Mouse (Mus musculus) heart, embryonic 10.5 days (tissue): ENCODE measurements at regions not wholly inside any gene's neighbourhood (a gene's known extent, or its start where the extent isn't known, plus 50 kb on each side); places are given as distances from the start of the nearest gene placed in this dataset.

Experiments
- DNase-seq: peaks from one replicate; pipeline ENCODE4 v3.0.0-alpha.2; 2017; ENCODE audit warnings: low spot score
- H3K27ac ChIP-seq: fragments of 300-500 bp; sonication (generic); 2 replicates; pipeline ENCODE4 v1.5.1; 2016; ENCODE audit warnings: mild to moderate bottlenecking
- H3K27me3 ChIP-seq: fragments of 300-500 bp; sonication (generic); 2 replicates; pipeline ENCODE4 v1.6.1; 2016; ENCODE audit warnings: mild to moderate bottlenecking; ENCODE audit not compliant: poor library complexity, insufficient read depth, severe bottlenecking
- H3K36me3 ChIP-seq: fragments of 300-500 bp; sonication (generic); 2 replicates; pipeline ENCODE4 v1.6.1; 2016; ENCODE audit warnings: mild to moderate bottlenecking, moderate library complexity
- H3K4me1 ChIP-seq: fragments of 300-500 bp; sonication (generic); 2 replicates; pipeline ENCODE4 v1.6.1; 2016; ENCODE audit warnings: mild to moderate bottlenecking
- H3K4me3 ChIP-seq: fragments of 300-500 bp; sonication (generic); 2 replicates; pipeline ENCODE4 v1.5.1; 2016; ENCODE audit warnings: mild to moderate bottlenecking, moderate library complexity
- H3K9me3 ChIP-seq: fragments of 300-500 bp; sonication (generic); 2 replicates; pipeline ENCODE4 v1.6.1; 2016; ENCODE audit warnings: mild to moderate bottlenecking, moderate library complexity
- WGBS: fragments of 180-500 bp; shearing (Covaris S2); methylation state at CpG from one replicate; pipeline ENCODE4 v1.1.7; 2016; 5-methylcytosine and 5-hydroxymethylcytosine counted together

GRCm38 (mm10) chr16:29730010-29730409, 150.9 kb downstream of the Opa1 start:
- peaks cover 36% of the 10 kb centered on the region for H3K4me1 ChIP-seq
- DNase-seq: no peak

GRCm38 (mm10) chr16:29732889-29733288, 153.8 kb downstream of the Opa1 start:
- Histone ChIP-seq H3K4me3 (no peak overlapping the region), H3K4me1 (peaks cover 53% of the 10 kb centered on the region), H3K9me3 (no peaks in the 10 kb centered on the region), H3K27ac (no peak overlapping the region), H3K27me3 (peaks cover 66% of the 10 kb centered on the region), H3K36me3 (no peaks in the 10 kb centered on the region)
- WGBS: 30% methylated on average over 1 of the region's 1 CpGs
- DNase-seq: no peak

More at GRCm38 (mm10) chr16:29730010-29730409, 150.9 kb downstream of the Opa1 start:
- Histone ChIP-seq H3K9me3 (no peaks in the 10 kb centered on the region), H3K27ac (peak overlapping the region; percentile 26; the same call in 1 of the 2 replicates), H3K36me3 (no peaks in the 10 kb centered on the region), H3K27me3 (peaks cover 83% of the 10 kb centered on the region), H3K4me3 (no peak overlapping the region)
- WGBS: 3% methylated on average over 5 of the region's 5 CpGs

- peak overlapping the region; percentile 84; the same call in 1 of the 2 replicates for H3K27ac ChIP-seq
- no peaks in the 10 kb centered on the region for H3K9me3 ChIP-seq
- H3K36me3 ChIP-seq: no peaks in the 10 kb centered on the region
- no peak overlapping the region for H3K4me3 ChIP-seq
- H3K4me1 ChIP-seq: peaks cover 54% of the 10 kb centered on the region
- 67% methylated on average over 10 of the region's 10 CpGs for WGBS
- peaks cover 58% of the 10 kb centered on the region for H3K27me3 ChIP-seq
- no peak for DNase-seq
Observed at GRCm38 (mm10) chr16:29733847-29734246, 154.7 kb downstream of the Opa1 start.

- peaks cover 58% of the 10 kb centered on the region for H3K27me3 ChIP-seq
- 0 out of 2 replicates have a peak overlapping the region, but pooled peaks have one; percentile 8 for H3K4me3 ChIP-seq
- DNase-seq: no peak
- peak overlapping the region; percentile 84 for H3K27ac ChIP-seq
- 5% methylated on average over 1 of the region's 1 CpGs for WGBS
- H3K9me3 ChIP-seq: no peaks in the 10 kb centered on the region
- H3K4me1 ChIP-seq: peaks cover 49% of the 10 kb centered on the region
- H3K36me3 ChIP-seq: no peaks in the 10 kb centered on the region
Observed at GRCm38 (mm10) chr16:29734324-29734723, 155.2 kb downstream of the Opa1 start.

GRCm38 (mm10) chr16:29734738-29735250, 155.7 kb downstream of the Opa1 start:
- Histone ChIP-seq H3K27me3 (peaks cover 59% of the 10 kb centered on the region), H3K4me3 (peak overlapping the region; percentile 37)
- WGBS: 5% methylated on average over 12 of the region's 12 CpGs

GRCm38 (mm10) chr16:29735371-29736008, 156.4 kb downstream of the Opa1 start:
- no peak for DNase-seq
- Histone ChIP-seq H3K4me3 (0 out of 2 replicates have a peak overlapping the region, but pooled peaks have one; percentile 37), H3K4me1 (peaks cover 38% of the 10 kb centered on the region), H3K36me3 (no peaks in the 10 kb centered on the region), H3K27ac (peak overlapping the region; percentile 84), H3K9me3 (no peaks in the 10 kb centered on the region), H3K27me3 (peaks cover 59% of the 10 kb centered on the region)
- 5% methylated on average over 12 of the region's 12 CpGs for WGBS

More at GRCm38 (mm10) chr16:29734738-29735250, 155.7 kb downstream of the Opa1 start:
- Histone ChIP-seq H3K36me3 (no peaks in the 10 kb centered on the region), H3K27ac (peak overlapping the region; percentile 84), H3K9me3 (no peaks in the 10 kb centered on the region), H3K4me1 (peaks cover 45% of the 10 kb centered on the region)
- DNase-seq: peak; percentile 89

- Histone ChIP-seq H3K36me3 (no peaks in the 10 kb centered on the region), H3K4me1 (peaks cover 35% of the 10 kb centered on the region)
Observed at GRCm38 (mm10) chr16:29736211-29736610, 157.1 kb downstream of the Opa1 start.

GRCm38 (mm10) chr16:29738075-29738474, 158.9 kb downstream of the Opa1 start:
- 67% methylated on average over 9 of the region's 9 CpGs for WGBS
- no peak overlapping the region for H3K27ac ChIP-seq
- H3K27me3 ChIP-seq: peaks cover 40% of the 10 kb centered on the region
- H3K9me3 ChIP-seq: no peaks in the 10 kb centered on the region
- no peaks in the 10 kb centered on the region for H3K36me3 ChIP-seq
- no peak for DNase-seq
- no peak overlapping the region for H3K4me3 ChIP-seq
- H3K4me1 ChIP-seq: peaks cover 48% of the 10 kb centered on the region

More at GRCm38 (mm10) chr16:29736211-29736610, 157.1 kb downstream of the Opa1 start:
- H3K27me3 ChIP-seq: peaks cover 58% of the 10 kb centered on the region
- H3K27ac ChIP-seq: no peak overlapping the region
- no peaks in the 10 kb centered on the region for H3K9me3 ChIP-seq
- no peak overlapping the region for H3K4me3 ChIP-seq
- DNase-seq: no peak
- 66% methylated on average over 9 of the region's 9 CpGs for WGBS

- WGBS: 7% methylated on average over 14 of the region's 14 CpGs
- Histone ChIP-seq H3K27ac (peak overlapping the region; percentile 71), H3K4me1 (peaks cover 24% of the 10 kb centered on the region), H3K27me3 (peaks cover 41% of the 10 kb centered on the region), H3K4me3 (peak overlapping the region; percentile 22), H3K36me3 (no peaks in the 10 kb centered on the region), H3K9me3 (peaks cover 2% of the 10 kb centered on the region; the same call in 1 of the 2 replicates)
- peak; percentile 82 for DNase-seq
Observed at GRCm38 (mm10) chr16:29742497-29743230, 163.5 kb downstream of the Opa1 start.

- WGBS: 83% methylated on average over 5 of the region's 5 CpGs
- no peaks in the 10 kb centered on the region for H3K36me3 ChIP-seq
- peaks cover 3% of the 10 kb centered on the region; the same call in 1 of the 2 replicates for H3K9me3 ChIP-seq
- no peak overlapping the region for H3K27ac ChIP-seq
- H3K27me3 ChIP-seq: peaks cover 41% of the 10 kb centered on the region
- no peak overlapping the region for H3K4me3 ChIP-seq
- no peak for DNase-seq
- H3K4me1 ChIP-seq: peaks cover 21% of the 10 kb centered on the region
Observed at GRCm38 (mm10) chr16:29745486-29745885, 166.4 kb downstream of the Opa1 start.

GRCm38 (mm10) chr16:29746245-29746644, 167.1 kb downstream of the Opa1 start:
- Histone ChIP-seq H3K4me3 (no peak overlapping the region), H3K27ac (no peak overlapping the region), H3K27me3 (peaks cover 38% of the 10 kb centered on the region), H3K36me3 (no peaks in the 10 kb centered on the region), H3K9me3 (peaks cover 3% of the 10 kb centered on the region; the same call in 1 of the 2 replicates), H3K4me1 (peaks cover 21% of the 10 kb centered on the region)
- 82% methylated on average over 4 of the region's 4 CpGs for WGBS
- DNase-seq: no peak

- Histone ChIP-seq H3K27ac (no peak overlapping the region), H3K4me1 (no peaks in the 10 kb centered on the region), H3K9me3 (peaks cover 3% of the 10 kb centered on the region; the same call in 1 of the 2 replicates), H3K27me3 (peaks cover 65% of the 10 kb centered on the region), H3K4me3 (no peak overlapping the region), H3K36me3 (no peaks in the 10 kb centered on the region)
- DNase-seq: no peak
- WGBS: 79% methylated on average over 5 of the region's 5 CpGs
Observed at GRCm38 (mm10) chr16:29749167-29749566, 170.0 kb downstream of the Opa1 start.
